Mouse (Mus musculus): Measurements from ENCODE around the gene Hoxa13.

Hoxa13 gene

GRCm38 (mm10) chr6:52252016-52252774 lies 8.5 kb downstream of the Hoxa13 start:
- no peak for DNase-seq (ENCODE audit: low read depth, low spot score)

- no peak for DNase-seq (ENCODE audit: low read depth, low spot score)
These were observed 9.4 kb downstream of the Hoxa13 start for GRCm38 (mm10) chr6:52251177-52251879.

- DNase-seq (ENCODE audit: low read depth, low spot score) = no peak
These were observed 10.9 kb downstream of the Hoxa13 start for GRCm38 (mm10) chr6:52249826-52250225.

DNA sequence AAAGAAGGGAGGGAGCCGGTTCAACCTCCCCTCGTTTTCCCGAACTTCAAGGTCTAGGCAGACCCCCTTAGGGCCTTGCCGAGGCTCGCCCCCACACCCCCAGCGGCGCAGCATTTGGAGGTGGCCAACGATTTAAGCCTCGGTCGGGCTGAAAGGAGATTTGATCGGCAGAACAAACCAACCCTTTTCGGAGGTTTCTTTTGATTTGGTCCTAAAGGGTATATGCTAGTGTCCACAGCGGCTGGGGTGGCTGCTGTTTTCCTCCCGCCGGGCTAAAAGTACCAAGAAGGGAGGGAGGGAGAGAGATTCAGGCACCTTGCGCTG lies 11.3 kb downstream of the Hoxa13 start:
- no peak for DNase-seq (ENCODE audit: low read depth, low spot score)

GRCm38 (mm10) chr6:52248638-52249414 lies 11.9 kb downstream of the Hoxa13 start:
- DNase-seq (ENCODE audit: low read depth, low spot score) = no peak

DNA sequence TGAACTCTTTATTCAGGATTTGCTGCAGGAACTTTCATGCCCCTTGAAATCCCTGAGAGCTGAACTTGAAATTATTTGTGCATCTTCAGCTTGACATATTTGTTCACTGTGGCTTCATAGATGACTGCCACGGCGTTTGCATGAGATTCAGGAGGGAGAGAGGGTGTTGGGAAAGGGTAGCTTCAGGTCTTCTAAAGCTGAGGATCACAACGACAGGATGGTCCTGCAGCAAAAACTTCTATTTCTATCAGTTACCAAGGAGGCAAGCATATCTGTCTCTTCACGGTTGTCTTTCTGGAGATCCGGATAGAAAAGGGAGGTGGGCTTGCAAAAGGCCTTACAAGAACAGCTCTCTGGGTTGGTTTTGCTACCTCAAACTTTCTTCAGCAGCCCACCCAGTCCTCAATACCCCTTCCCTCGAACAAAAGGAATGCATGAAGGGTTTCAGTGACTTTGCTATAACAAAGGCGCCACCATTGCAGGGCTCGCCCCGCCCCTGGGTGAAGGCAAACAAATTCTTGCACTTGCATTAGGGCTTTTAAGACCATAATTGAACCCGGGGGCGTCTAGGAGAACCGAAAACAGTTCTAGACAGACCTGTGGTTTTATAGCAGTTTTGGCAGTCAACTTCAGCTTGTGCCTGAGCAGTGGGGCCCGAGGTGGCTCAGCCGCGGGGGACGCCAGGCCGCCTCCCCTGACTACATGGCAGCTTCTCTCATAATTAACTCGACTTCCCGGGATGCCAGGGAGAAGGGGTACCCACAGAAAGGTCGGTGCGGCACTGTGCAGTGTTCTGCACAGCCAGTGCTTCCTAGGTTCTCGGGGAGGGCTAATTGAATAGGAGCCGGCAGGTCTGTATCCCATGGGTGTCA lies 12.7 kb downstream of the Hoxa13 start:
- no peak for DNase-seq (ENCODE audit: low read depth, low spot score)

DNA sequence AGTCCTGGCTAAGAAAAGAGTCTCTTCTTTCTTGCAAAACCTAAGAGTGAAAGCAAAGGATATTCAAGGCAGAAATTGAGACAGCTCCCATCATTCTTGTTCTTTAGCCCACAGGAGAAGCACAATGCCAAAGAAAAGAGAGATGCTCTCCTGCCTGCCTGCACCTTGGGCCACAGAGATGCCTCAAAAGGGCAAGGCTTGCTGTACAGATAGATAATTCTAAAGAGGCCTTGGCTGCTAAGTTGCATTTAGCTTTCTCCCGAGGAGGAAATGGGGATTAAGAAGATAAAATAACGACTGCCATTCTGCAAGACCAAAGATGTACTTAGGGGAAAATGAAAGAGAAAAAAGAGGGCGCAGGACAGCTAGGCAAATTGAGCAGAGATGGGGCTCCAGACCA lies 13.8 kb downstream of the Hoxa13 start:
- DNase-seq (ENCODE audit: low read depth, low spot score) = no peak

DNA sequence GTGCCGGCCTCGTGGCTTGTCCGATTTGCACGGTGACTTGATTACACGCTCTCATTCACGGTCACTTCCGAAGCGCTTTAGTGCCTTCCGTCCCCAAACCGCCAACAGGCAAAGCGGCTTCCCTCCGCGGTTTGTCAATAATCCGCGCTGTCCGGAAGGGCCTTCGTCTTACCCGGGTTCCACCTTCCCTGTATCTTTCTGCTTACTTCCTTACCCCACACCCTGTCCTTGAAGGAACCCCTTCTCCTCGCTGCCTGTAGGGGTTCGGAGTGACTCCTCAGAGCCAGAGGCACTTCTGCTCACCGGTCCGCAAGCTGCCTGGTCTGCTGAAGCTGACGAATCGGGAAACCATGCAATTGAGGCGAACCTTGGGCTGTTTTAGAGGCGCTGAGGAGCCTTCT lies 14.3 kb downstream of the Hoxa13 start:
- no peak for DNase-seq (ENCODE audit: low read depth, low spot score)

GRCm38 (mm10) chr6:52245757-52246142 lies 14.9 kb downstream of the Hoxa13 start, which contains the start of gene Hoxa11:
Hoxa11 (minus strand) TSS chr6:52245810.
- DNase-seq (ENCODE audit: low read depth, low spot score) = no peak

DNA sequence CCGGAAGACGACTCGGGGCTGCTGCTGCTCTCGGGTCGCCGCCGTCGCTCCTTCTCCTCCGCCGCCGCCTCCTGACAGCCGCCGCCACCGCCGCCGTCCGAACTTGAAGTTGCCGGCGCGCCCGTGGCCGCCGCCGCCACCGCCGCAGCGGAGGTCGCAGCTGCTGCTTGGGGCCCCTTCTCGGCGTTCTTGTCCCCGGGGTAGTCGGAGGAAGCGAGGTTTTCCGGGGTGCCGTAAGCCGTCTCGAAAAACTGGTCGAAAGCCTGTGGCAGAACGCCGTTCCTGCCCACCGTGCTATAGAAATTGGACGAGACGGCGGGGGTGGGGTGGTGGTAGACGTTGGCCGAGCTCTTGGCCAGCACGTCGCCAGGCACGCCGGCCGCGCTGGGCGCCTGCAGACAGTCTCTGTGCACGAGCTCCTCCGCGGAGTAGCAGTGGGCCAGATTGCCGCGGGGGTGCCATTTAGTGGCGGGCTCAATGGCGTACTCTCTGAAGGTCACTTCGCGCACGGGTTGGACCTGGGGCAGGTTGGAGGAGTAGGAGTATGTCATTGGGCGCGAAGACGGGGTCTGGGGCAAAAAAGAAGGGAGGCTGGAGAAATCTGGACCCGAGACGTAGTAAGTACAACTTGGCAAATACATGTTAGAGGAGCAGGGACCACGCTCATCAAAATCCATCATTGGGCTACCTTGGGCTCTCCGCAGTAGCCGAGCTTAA lies 15.5 kb downstream of the Hoxa13 start:
- no peak for DNase-seq (ENCODE audit: low read depth, low spot score)

- DNase-seq (ENCODE audit: low read depth, low spot score) = no peak
These were observed 16.1 kb downstream of the Hoxa13 start for GRCm38 (mm10) chr6:52244471-52245039.

DNA sequence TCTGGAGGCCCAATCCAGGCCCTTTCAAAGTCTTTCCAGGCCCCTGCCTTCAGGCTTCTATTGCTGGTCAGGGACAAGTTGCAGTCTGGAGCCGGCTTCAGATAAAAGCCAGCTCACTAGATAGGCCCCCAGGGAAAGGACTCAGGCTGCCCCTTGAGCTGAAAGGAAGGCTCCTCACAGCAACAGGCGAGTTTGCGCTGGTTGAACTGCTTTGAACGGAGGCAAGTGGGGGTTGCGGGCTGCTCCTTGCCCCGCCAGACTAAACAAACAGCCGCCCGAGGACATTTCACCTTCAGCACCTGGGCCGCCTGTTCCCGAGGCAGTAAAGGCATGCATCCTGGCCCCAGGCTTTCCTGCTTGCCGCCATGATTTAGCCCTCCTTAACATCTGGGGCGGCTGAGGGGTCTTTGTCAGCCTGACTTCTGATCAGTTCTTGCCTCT lies 17.0 kb downstream of the Hoxa13 start:
- no peak for DNase-seq (ENCODE audit: low read depth, low spot score)

DNA sequence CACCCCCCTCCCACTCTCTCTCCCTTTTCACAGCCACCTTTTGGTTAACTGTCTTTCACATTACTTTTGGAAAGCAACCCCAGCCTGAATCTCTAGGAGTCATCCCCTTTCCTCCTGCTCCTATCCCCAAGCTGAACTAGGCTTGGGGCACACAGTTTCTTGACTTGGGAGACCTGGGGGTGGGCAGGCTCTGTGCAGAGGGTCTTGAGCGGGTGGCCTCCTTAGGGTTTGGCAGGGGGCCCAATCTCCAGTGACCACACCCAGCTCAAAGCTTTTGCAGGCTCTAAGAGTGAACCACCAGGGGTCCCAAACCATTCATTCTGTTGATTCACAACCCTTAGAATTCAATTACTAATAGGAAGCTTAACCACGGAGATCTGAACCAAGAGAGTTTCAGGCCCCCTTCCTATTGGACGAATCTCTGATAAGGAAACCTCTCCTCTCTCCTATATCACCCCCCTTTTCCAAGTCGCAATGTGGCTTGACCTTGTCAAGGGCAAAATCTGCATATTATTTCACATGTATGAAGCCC lies 17.8 kb downstream of the Hoxa13 start:
- no peak for DNase-seq (ENCODE audit: low read depth, low spot score)

GRCm38 (mm10) chr6:52241001-52241621 lies 19.6 kb downstream of the Hoxa13 start:
- DNase-seq (ENCODE audit: low read depth, low spot score) = no peak

DNA sequence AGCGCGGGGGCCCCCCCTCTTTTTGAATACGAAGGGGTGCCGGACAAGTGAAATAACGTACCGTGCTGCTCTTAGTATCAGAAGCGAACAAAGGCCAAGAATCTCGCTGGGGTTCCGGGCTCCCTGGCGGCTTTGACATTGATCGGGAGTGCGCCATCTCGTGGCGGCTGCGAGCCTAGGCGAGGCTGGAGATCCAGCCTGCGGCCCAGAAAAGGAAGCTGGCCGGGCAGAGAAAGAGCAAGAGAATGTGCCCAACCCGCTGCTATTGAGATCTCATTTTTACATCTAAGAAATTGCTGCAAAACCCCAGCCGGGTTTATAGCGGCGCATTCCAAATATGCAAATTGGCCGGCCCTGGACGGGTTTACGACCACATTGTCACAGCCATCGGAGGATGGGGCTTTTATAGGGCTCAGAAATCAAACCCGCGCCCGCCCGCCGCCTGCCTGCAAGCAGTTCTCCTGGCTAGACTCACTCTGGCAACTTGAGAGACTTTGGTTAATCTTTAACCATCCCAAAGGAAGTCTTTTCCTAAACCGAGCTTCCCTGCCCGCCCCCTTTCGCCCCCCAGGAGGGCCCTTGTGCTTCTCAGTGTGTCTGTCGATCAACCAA lies 20.2 kb downstream of the Hoxa13 start, which contains the start of gene Hoxa10:
Gene Hoxa10 (minus strand): TSS at position 466 of the 612 bp plus-strand sequence.
- DNase-seq (ENCODE audit: low read depth, low spot score) = no peak

- DNase-seq (ENCODE audit: low read depth, low spot score) = no peak
These were observed 20.9 kb downstream of the Hoxa13 start for GRCm38 (mm10) chr6:52239625-52240388.

GRCm38 (mm10) chr6:52238976-52239375 lies 21.7 kb downstream of the Hoxa13 start:
- DNase-seq (ENCODE audit: low read depth, low spot score) = no peak

- no peak for DNase-seq (ENCODE audit: low read depth, low spot score)
These were observed 22.5 kb downstream of the Hoxa13 start for GRCm38 (mm10) chr6:52238155-52238545.

All from telencephalon, adult 2 months (tissue).